Mouse (Mus musculus) heart, postnatal 0 days (tissue): ENCODE data around the gene Otp. TPM values are rescaled to one million over a fixed set of nuclear protein-coding genes. Genes with fewer than 3 reads are reported as not detected.

ENCODE experiments used
- ATAC-seq: fragments of 200-750 bp; cut with Nextera tagmentation; 2 replicates; pipeline ENCODE4 v1.8.0; 2017; ENCODE audit warnings: low read depth, moderate number of reproducible peaks, moderate library complexity; ENCODE audit not compliant: insufficient read depth
- DNase-seq: peaks from one replicate; pipeline ENCODE4 v3.0.0-alpha.2; 2016; ENCODE audit warnings: low spot score
- H3K27ac ChIP-seq: fragments of 300-500 bp; sonication (generic); 2 replicates; pipeline ENCODE4 v1.5.1; 2014; ENCODE audit warnings: low read depth, mild to moderate bottlenecking
- H3K27me3 ChIP-seq: fragments of 300-500 bp; sonication (generic); 2 replicates; pipeline ENCODE4 v1.6.1; 2014; ENCODE audit warnings: low read length, mixed read lengths; ENCODE audit not compliant: control insufficient read depth, insufficient read depth
- H3K36me3 ChIP-seq: fragments of 300-500 bp; sonication (generic); replicated peaks from 2 replicates; pipeline ENCODE4 v1.6.1; 2014; ENCODE audit warnings: low read length, mixed read lengths; ENCODE audit not compliant: control insufficient read depth, insufficient read depth
- H3K4me1 ChIP-seq: fragments of 300-500 bp; sonication (generic); 2 replicates; pipeline ENCODE4 v1.6.1; 2014; ENCODE audit warnings: antibody characterized with exemption; ENCODE audit not compliant: control insufficient read depth, insufficient read depth
- H3K4me2 ChIP-seq: fragments of 300-500 bp; sonication (generic); 2 replicates; pipeline ENCODE4 v1.6.1; 2014; ENCODE audit warnings: low read depth, mild to moderate bottlenecking, low read length, moderate library complexity
- H3K4me3 ChIP-seq: fragments of 300-500 bp; sonication (generic); 2 replicates; pipeline ENCODE4 v1.5.1; 2014; ENCODE audit warnings: low read depth, low read length
- H3K9ac ChIP-seq: fragments of 300-500 bp; sonication (generic); replicated peaks from 2 replicates; pipeline ENCODE4 v1.6.1; 2014; ENCODE audit warnings: low read depth, low read length, mixed read lengths
- H3K9me3 ChIP-seq: fragments of 300-500 bp; sonication (generic); replicated peaks from 2 replicates; pipeline ENCODE4 v1.6.1; 2016; ENCODE audit warnings: low read length; ENCODE audit not compliant: control insufficient read depth
- CTCF ChIP-seq: IDR thresholded peaks from 2 replicates; pipeline ENCODE4 v1.5.1; 2016; ENCODE audit warnings: antibody characterized with exemption, control low read depth, low read depth
- EP300 ChIP-seq: IDR thresholded peaks from 2 replicates; pipeline ENCODE4 v1.6.1; 2016; ENCODE audit warnings: antibody characterized with exemption, low read depth
- WGBS: fragments of 180-500 bp; shearing (Covaris S2); extraction: QIAGEN DNeasy Blood & Tissue Kit; methylation state at CpG from one replicate; pipeline ENCODE4 v1.1.7; 2014; 5-methylcytosine and 5-hydroxymethylcytosine counted together
- polyA plus RNA-seq: library from polyadenylated mRNA; unstranded; fragments of >200 nt; fragmentation: Nextera tagmentation; extraction: Ambion mirVana; gene quantifications from 2 replicates; pipeline ENCODE4 v1.2.1, GENCODE M21; 2015
- total RNA-seq: library from RNA; depleted of rRNA; stranded (reverse); fragments of >200 nt; gene quantifications from 2 replicates; pipeline ENCODE4 v1.2.3, GENCODE M21; 2014; ENCODE audit warnings: low replicate concordance

Otp gene
- total and polyA plus RNA-seq, 2 experiments from 2014 or later, result not detected

DNA sequence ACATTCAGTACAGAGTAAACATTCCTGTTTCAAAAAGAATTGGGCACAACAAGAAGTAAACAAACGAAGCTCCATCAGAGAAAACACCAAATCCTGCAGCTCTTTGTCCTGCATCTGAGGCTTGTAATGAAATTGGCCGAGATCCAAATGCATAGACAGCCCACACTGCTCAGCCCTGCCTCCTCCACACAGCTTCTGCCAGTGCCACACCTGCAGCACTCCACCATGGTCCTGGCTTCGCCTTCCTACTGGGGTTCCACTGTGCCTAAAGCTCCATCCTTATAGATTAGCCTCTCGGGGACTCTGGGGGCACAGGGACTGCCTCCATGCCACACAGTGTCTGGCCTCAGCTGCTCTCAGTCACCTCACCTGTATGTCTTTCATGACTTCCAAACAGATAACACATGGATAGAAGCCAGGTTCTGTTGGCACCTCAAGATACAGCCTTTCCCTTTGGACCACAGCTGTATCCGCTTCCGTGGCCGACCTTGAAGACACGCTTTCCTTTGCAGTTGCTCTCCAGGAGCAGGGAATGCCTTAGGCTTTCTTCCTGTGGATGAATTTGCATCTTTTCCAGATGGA, 36.6 kb upstream of the Otp start:
- Histone ChIP-seq H3K27me3 (no peaks in the 10 kb centered on the region), H3K27ac (no peak overlapping the region), H3K4me3 (no peak overlapping the region), H3K9me3 (no peaks in the 10 kb centered on the region), H3K36me3 (peaks cover 46% of the 10 kb centered on the region), H3K4me1 (no peaks in the 10 kb centered on the region), H3K4me2 (no peak overlapping the region), H3K9ac (no peak overlapping the region)
- ATAC-seq, result no peak
- WGBS, result 70% methylated on average over 8 of the region's 8 CpGs
- DNase-seq, result no peak
- no peak for TF ChIP-seq CTCF

GRCm38 (mm10) chr13:94843236-94843635, 32.2 kb upstream of the Otp start:
- Histone ChIP-seq H3K27ac (no peak overlapping the region), H3K9ac (no peak overlapping the region), H3K4me2 (no peak overlapping the region), H3K27me3 (no peaks in the 10 kb centered on the region), H3K4me3 (no peak overlapping the region), H3K4me1 (no peaks in the 10 kb centered on the region), H3K9me3 (no peaks in the 10 kb centered on the region), H3K36me3 (peaks cover 27% of the 10 kb centered on the region)
- WGBS, result 86% methylated on average over 5 of the region's 5 CpGs
- no peak for ATAC-seq
- no peak for DNase-seq
- TF ChIP-seq EP300 (no peak), CTCF (no peak)

- TF ChIP-seq EP300 (no peak), CTCF (no peak)
- no peak for DNase-seq
- no peaks in the 10 kb centered on the region for H3K4me1 ChIP-seq
- H3K4me2 ChIP-seq, result no peak overlapping the region
- ATAC-seq, result no peak
- no peaks in the 10 kb centered on the region for H3K9me3 ChIP-seq
- H3K36me3 ChIP-seq, result peaks cover 6% of the 10 kb centered on the region; the same call in 1 of the 2 replicates
- H3K4me3 ChIP-seq, result no peak overlapping the region
- WGBS, result 69% methylated on average over 7 of the region's 7 CpGs
- H3K27me3 ChIP-seq, result no peaks in the 10 kb centered on the region
- H3K27ac ChIP-seq, result no peak overlapping the region
- H3K9ac ChIP-seq, result no peak overlapping the region
These were observed 27.5 kb upstream of the Otp start for GRCm38 (mm10) chr13:94847870-94848269.

DNA sequence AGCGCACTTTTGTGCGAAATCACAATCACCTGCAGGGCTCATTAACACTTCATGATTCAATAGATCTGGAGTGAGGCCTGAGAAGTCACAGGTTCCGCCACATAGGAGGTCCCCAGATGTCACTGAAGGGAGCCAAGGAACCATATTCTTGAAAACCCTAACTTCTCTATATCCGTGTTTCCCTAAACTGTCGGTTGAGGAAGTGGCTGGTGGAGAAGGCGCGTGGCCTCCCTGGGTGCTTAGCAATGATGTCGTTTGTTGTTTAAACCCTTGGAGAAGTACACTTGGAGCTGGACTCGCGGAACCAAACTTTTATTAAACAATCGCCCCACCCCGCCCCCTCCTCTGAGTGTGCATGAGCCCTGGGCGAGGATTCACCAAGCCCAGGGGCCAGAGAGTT, 26.1 kb upstream of the Otp start:
- 65% methylated on average over 13 of the region's 13 CpGs for WGBS
- no peak for TF ChIP-seq CTCF
- no peak for TF ChIP-seq EP300
- H3K9me3 ChIP-seq, result no peaks in the 10 kb centered on the region
- H3K36me3 ChIP-seq, result no peaks in the 10 kb centered on the region
- no peak for ATAC-seq
- H3K27ac ChIP-seq, result no peak overlapping the region
- H3K27me3 ChIP-seq, result 0 out of 2 replicates have a peak, but pooled peaks cover 3% of the 10 kb centered on the region
- DNase-seq, result no peak
- no peak overlapping the region for H3K9ac ChIP-seq
- no peak overlapping the region for H3K4me2 ChIP-seq
- no peak overlapping the region for H3K4me3 ChIP-seq
- H3K4me1 ChIP-seq, result no peaks in the 10 kb centered on the region

DNA sequence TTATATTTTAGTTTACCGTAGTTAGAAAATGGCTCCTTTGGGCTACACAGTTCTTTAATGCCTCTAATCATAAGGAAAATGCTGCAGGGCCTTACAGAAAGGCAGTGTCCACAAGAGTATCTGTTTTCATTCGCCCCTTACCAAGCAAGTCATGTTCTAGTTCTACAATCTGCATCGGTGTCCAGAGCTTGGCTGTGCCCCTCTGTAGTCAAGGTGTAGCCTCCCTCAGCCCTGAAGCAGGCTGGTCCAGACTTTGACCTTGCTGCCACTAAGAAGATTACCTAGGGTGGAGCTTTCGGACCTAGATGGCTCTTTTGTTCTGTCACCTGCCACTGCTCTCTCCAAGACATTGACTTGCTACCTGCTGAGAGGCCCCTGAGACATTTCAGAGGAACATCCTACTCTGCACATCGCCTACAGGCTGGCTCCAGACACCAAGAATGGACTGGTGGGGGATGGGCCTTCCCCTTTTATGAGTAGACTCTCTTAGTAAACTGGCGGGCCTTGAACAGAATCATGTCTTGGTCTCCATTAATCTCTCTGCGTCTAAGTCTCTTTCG, 17.3 kb upstream of the Otp start:
- no peak overlapping the region for H3K9ac ChIP-seq
- no peaks in the 10 kb centered on the region for H3K36me3 ChIP-seq
- WGBS, result 75% methylated on average over 8 of the region's 8 CpGs

DNA sequence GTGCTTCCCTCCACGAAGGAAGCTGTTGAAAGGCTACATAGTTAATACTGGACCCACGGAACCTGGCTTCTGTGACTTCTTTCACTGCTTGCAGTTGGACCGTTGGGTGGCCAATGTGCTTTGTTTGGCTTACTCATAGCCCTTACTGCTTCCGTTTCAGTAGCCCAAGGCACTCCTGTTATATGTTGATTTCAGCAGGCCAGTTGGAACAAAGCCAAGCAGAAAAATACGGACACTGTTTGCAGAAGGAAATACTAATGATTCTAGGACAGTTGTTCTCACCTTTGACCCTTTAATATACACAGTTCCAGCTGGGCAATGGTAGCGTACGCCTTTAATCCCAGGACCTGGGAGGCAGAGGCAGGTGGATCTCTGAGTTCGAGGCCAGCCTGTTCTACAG, 16.1 kb upstream of the Otp start:
- Histone ChIP-seq H3K36me3 (no peaks in the 10 kb centered on the region), H3K9me3 (no peaks in the 10 kb centered on the region), H3K4me1 (no peaks in the 10 kb centered on the region), H3K9ac (no peak overlapping the region), H3K4me2 (no peak overlapping the region), H3K27ac (no peak overlapping the region), H3K4me3 (no peak overlapping the region), H3K27me3 (peaks cover 24% of the 10 kb centered on the region; the same call in 1 of the 2 replicates)
- WGBS, result 61% methylated on average over 8 of the region's 8 CpGs
- TF ChIP-seq EP300, result no peak
- no peak for TF ChIP-seq CTCF
- ATAC-seq (no peak), DNase-seq (no peak)

More for the DNA sequence above, 17.3 kb upstream of the Otp start:
- no peak overlapping the region for H3K4me3 ChIP-seq
- H3K9me3 ChIP-seq, result no peaks in the 10 kb centered on the region
- no peak for TF ChIP-seq CTCF
- no peak for TF ChIP-seq EP300
- H3K4me1 ChIP-seq, result no peaks in the 10 kb centered on the region
- H3K4me2 ChIP-seq, result no peak overlapping the region
- H3K27ac ChIP-seq, result no peak overlapping the region
- H3K27me3 ChIP-seq, result 0 out of 2 replicates have a peak, but pooled peaks cover 18% of the 10 kb centered on the region
- no peak for DNase-seq
- ATAC-seq, result no peak
